Mouse (Mus musculus) heart, adult 11 months (tissue): ENCODE results near the gene Rtn4rl1.

Source experiments
- DNase-seq: peaks from one replicate; pipeline ENCODE4 v3.0.0; 2022

Rtn4rl1 gene

GRCm38 (mm10) chr11:75214081-75214950 lies 20.7 kb downstream of the Rtn4rl1 start:
- DNase-seq = peak; percentile 81

GRCm38 (mm10) chr11:75220115-75220514 lies 26.5 kb downstream of the Rtn4rl1 start:
- no peak for DNase-seq

GRCm38 (mm10) chr11:75220517-75221145 lies 27.0 kb downstream of the Rtn4rl1 start:
- DNase-seq = no peak

GRCm38 (mm10) chr11:75224062-75224461 lies 30.5 kb downstream of the Rtn4rl1 start:
- no peak for DNase-seq

- no peak for DNase-seq
Observed at GRCm38 (mm10) chr11:75224835-75225234, 31.3 kb downstream of the Rtn4rl1 start.

GRCm38 (mm10) chr11:75227632-75228031 lies 34.0 kb downstream of the Rtn4rl1 start:
- DNase-seq = no peak

- DNase-seq = no peak
Observed at GRCm38 (mm10) chr11:75229289-75229688, 35.7 kb downstream of the Rtn4rl1 start.

- no peak for DNase-seq
Observed at GRCm38 (mm10) chr11:75230272-75230760, 36.7 kb downstream of the Rtn4rl1 start.

GRCm38 (mm10) chr11:75231756-75232155 lies 38.2 kb downstream of the Rtn4rl1 start:
- peak; percentile 93 for DNase-seq

- no peak for DNase-seq
Observed at GRCm38 (mm10) chr11:75232434-75232833, 38.9 kb downstream of the Rtn4rl1 start.

- DNase-seq = no peak
Observed at GRCm38 (mm10) chr11:75234745-75235144, 41.2 kb downstream of the Rtn4rl1 start.

- DNase-seq = peak; percentile 96
Observed at GRCm38 (mm10) chr11:75240158-75240934, 46.8 kb downstream of the Rtn4rl1 start.

- DNase-seq = no peak
Observed at GRCm38 (mm10) chr11:75242710-75243255, 49.2 kb downstream of the Rtn4rl1 start.

GRCm38 (mm10) chr11:75244368-75245275 lies 51.0 kb downstream of the Rtn4rl1 start:
- no peak for DNase-seq

GRCm38 (mm10) chr11:75245372-75246330 lies 52.1 kb downstream of the Rtn4rl1 start:
- no peak for DNase-seq

- DNase-seq = no peak
Observed at GRCm38 (mm10) chr11:75246589-75246988, 53.0 kb downstream of the Rtn4rl1 start.

- no peak for DNase-seq
Observed at GRCm38 (mm10) chr11:75247137-75247730, 53.7 kb downstream of the Rtn4rl1 start.

GRCm38 (mm10) chr11:75249588-75249987 lies 56.0 kb downstream of the Rtn4rl1 start:
- no peak for DNase-seq

GRCm38 (mm10) chr11:75251006-75251512 lies 57.5 kb downstream of the Rtn4rl1 start:
- DNase-seq = no peak

GRCm38 (mm10) chr11:75251557-75252070 lies 58.0 kb downstream of the Rtn4rl1 start:
- DNase-seq = no peak
